Mouse (Mus musculus) embryonic fibroblast, embryonic 13.5 days (primary cell): ENCODE data around the gene Eif4g3.

ENCODE experiments used
- CTCF ChIP-seq: IDR thresholded peaks from 2 replicates; pipeline ENCODE4 v1.5.1; 2011; ENCODE audit warnings: mild to moderate bottlenecking, control low read depth, low read length, moderate library complexity, borderline replicate concordance; ENCODE audit not compliant: insufficient read depth
- POLR2A ChIP-seq: IDR thresholded peaks from 2 replicates; pipeline ENCODE4 v1.6.1; 2011; ENCODE audit warnings: low read depth, mild to moderate bottlenecking, control low read depth, low read length, moderate library complexity

DNA sequence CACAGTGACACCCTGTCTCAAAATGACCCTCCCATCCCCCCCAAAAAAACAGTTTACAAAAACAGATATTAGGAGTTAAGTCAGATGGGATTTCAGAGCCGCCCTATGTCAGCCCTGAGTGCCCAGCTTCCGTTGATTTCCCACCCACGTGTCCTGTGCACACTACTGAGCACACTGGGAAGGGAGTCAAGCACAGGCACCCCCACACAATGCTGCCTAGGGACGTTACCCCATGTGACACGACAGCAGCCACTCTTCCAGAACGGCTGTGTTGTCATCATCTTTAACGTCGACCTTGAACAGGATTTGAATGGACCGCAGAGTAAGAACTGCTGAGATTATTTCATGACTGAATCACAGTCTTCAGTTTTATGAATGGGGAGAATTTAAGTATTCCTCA is 138.4 kb downstream of the Eif4g3 start:
- TF ChIP-seq POLR2A: no peak
- TF ChIP-seq CTCF: no peak
